Mouse (Mus musculus): ENCODE measurements around the gene Mrvi1. TPM values are rescaled to one million over a fixed set of nuclear protein-coding genes. Genes with fewer than 3 reads are reported as not detected.

Mrvi1 gene
- total and polyA plus RNA-seq, 3 experiments, result 14.8 to 18.7 (median 16.5) TPM

DNA sequence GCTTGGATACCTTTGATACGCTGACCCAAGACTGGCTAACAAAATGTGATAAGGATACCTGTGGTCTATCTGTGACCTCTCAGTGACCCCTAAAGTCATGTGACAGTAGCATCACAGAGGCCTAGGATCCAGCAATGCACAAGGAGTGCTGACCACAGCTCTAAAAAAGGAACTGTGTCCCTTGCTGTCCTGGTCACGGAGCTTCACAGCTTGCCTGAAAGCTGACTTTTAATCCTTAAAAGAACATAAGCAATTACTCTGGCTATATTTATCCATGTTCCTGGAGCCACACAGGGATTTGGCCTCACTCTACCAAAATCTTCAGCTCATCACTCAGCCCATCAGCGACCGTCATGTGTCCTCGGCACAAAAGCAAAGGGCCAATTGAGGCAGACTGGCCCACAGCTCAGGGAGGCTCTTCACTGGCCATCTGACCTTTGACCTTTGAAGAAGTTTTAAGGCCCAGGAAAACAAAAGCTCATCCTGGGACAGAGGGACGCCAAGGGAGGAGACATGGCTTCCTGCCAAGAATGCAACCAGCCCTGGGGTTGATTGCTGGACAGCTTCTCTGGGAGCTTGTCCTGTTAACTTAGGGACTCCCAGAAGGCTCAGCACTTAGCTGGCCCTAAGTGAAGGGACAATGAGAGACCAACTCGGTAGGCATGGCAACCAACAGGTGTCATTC lies 3.5 kb upstream of the Mrvi1 start:
- Histone ChIP-seq H3K9ac (ENCODE audit: low read depth, low read length) (no peak overlapping the region), H3K79me2 (replicated peaks; ENCODE audit: control insufficient read depth, insufficient read depth, low read length) (no peaks in the 10 kb centered on the region), H3K4me3 (no peak overlapping the region), H3K27me3 (ENCODE audit: control insufficient read depth, insufficient read depth, low read length) (no peaks in the 10 kb centered on the region), H3K4me1 (ENCODE audit: control insufficient read depth, insufficient read depth, low read length) (peaks cover 7% of the 10 kb centered on the region), H3K36me3 (ENCODE audit: control insufficient read depth, insufficient read depth, low read length) (no peaks in the 10 kb centered on the region), H3K27ac (no peak overlapping the region)
- WGBS, result 69% methylated on average over 7 of the region's 7 CpGs
- peak; percentile 31 to 39 for DNase-seq
- intact Hi-C loops (cut with DNase I), result no loop called here
- TF ChIP-seq POLR2A (IDR thresholded peaks at IDR 0.05; ENCODE audit: insufficient read depth, low read depth, low read length) (no peak), EP300 (IDR thresholded peaks at IDR 0.05; ENCODE audit: insufficient read depth, low read depth, low read length) (no peak), CTCF (IDR thresholded peaks at IDR 0.05) (no peak)

DNA sequence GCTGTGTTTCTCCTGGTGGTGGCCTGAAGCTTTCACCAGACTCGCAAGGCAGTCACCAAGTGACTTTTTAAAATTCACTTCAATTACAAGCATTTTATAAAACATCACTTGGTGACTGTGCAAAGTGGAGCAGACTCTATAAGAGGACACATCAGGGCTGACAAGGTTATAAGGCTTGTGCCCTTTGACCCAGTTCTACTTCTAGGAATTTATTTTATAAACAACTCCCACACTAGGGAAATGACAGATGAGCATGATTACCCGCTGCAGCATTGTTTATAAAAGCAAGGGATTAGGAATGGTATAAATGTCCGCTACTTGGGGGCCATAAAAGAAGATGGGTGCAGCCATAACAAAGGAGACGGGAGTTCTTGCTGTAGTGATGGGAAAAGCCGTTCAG lies 1.4 kb upstream of the Mrvi1 start:
- Histone ChIP-seq H3K27me3 (ENCODE audit: control insufficient read depth, insufficient read depth, low read length) (no peaks in the 10 kb centered on the region), H3K4me1 (ENCODE audit: control insufficient read depth, insufficient read depth, low read length) (peaks cover 4% of the 10 kb centered on the region), H3K27ac (no peak overlapping the region), H3K9ac (ENCODE audit: low read depth, low read length) (no peak overlapping the region), H3K79me2 (replicated peaks; ENCODE audit: control insufficient read depth, insufficient read depth, low read length) (no peaks in the 10 kb centered on the region), H3K36me3 (ENCODE audit: control insufficient read depth, insufficient read depth, low read length) (no peaks in the 10 kb centered on the region), H3K4me3 (no peak overlapping the region)
- DNase-seq, result no peak
- intact Hi-C loops (cut with DNase I), result loop anchor here (2.0 kb wide), 1 partner anchor 31 kb away; no protein-coding TSS in a partner anchor
- no peak for TF ChIP-seq CTCF (IDR thresholded peaks at IDR 0.05)
- WGBS, result 78% methylated on average over 5 of the region's 5 CpGs

DNA sequence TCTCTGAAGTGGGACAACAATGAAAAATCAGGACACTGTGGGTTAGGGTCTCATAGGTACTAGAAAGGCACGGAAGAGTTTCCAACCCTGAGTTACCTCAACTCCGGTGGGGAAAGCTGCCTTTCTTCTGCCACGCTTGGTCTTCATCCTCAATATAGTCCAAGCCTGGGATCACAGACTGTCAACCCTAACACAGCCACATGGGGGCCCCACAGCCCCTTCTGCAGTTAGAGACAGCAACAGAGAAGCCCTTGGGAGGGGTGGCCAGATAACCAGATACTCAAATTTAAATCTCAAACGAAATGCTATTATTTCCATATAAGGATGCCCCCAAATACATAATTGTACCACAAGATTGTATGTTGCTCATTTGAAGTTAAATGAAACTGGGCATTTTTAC lies 503 bp upstream of the Mrvi1 start:
- H3K4me1 ChIP-seq (ENCODE audit: control insufficient read depth, insufficient read depth, low read length), result peaks cover 3% of the 10 kb centered on the region
- peak overlapping the region; percentile 74 for H3K27ac ChIP-seq
- 22% methylated on average over 4 of the region's 4 CpGs for WGBS
- DNase-seq, result peak; percentile 43 to 53
- TF ChIP-seq POLR2A (IDR thresholded peaks at IDR 0.05; ENCODE audit: insufficient read depth, low read depth, low read length) (no peak), EP300 (IDR thresholded peaks at IDR 0.05; ENCODE audit: insufficient read depth, low read depth, low read length) (no peak), CTCF (IDR thresholded peaks at IDR 0.05) (peak; percentile 74)
- intact Hi-C loops (cut with DNase I), result loop anchor here (2.0 kb wide), 1 partner anchor 32 kb away; no protein-coding TSS in a partner anchor
- H3K79me2 ChIP-seq (replicated peaks; ENCODE audit: control insufficient read depth, insufficient read depth, low read length), result no peaks in the 10 kb centered on the region
- no peak overlapping the region for H3K4me3 ChIP-seq
- H3K36me3 ChIP-seq (ENCODE audit: control insufficient read depth, insufficient read depth, low read length), result no peaks in the 10 kb centered on the region
- no peak overlapping the region for H3K9ac ChIP-seq (ENCODE audit: low read depth, low read length)
- no peaks in the 10 kb centered on the region for H3K27me3 ChIP-seq (ENCODE audit: control insufficient read depth, insufficient read depth, low read length)

DNA sequence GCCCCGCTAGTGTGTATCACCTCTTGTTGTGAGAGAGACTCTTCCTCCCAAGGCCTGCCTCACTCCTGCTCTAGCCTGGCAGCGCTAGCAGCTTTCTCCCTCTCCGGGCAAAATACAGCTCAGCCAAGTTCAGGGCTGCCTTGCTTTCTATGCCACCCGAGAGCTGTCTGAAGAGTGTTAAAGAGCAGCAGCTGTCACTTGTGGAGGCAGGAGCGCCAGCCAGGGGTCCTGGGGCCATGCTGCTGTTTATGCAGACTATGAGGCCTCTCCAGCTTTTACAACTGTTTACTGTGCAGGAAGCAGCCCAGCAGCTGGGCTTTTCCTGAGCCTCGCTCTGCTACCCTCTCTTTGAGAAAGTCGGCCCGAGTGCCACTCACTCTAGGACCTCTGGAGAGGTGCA lies 1.2 kb downstream of the Mrvi1 start:
- DNase-seq, result no peak
- peaks cover 2% of the 10 kb centered on the region for H3K4me1 ChIP-seq (ENCODE audit: control insufficient read depth, insufficient read depth, low read length)

DNA sequence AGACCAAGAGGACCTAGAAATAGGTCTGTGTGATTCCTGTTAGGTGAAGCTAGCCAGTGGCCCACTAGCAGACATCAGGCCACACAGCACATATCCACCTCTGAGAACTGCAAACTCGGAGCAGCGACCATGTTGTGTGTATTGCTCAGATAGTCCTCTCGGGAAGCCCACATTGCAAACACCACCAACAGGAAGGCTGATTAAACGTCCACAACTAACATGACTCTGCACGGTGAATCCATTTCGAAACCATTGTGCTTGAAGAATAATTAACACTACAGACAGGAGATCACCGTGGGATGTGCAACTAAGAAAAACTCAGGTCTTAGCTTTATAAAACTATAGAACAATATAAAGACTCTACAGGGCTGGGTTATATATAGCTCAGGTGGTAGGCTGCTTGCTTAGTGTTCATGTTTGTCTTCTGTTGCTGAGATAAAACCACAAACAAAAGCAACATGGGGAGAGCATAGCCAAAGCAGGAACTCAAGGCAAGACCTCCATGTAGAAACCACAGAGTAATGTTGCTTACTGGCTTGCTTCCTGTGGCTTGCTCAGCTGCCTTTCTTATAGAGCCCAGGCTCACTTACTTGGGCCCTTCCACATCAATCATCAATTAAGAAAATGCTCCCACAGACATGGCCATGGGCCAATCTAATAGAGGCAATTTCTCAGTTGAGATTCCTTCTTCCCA lies 4.4 kb downstream of the Mrvi1 start:
- Histone ChIP-seq H3K79me2 (replicated peaks; ENCODE audit: control insufficient read depth, insufficient read depth, low read length) (no peaks in the 10 kb centered on the region), H3K27ac (no peak overlapping the region), H3K4me3 (no peak overlapping the region), H3K4me1 (ENCODE audit: control insufficient read depth, insufficient read depth, low read length) (no peaks in the 10 kb centered on the region), H3K27me3 (ENCODE audit: control insufficient read depth, insufficient read depth, low read length) (no peaks in the 10 kb centered on the region), H3K9ac (ENCODE audit: low read depth, low read length) (no peak overlapping the region), H3K36me3 (ENCODE audit: control insufficient read depth, insufficient read depth, low read length) (no peaks in the 10 kb centered on the region)
- intact Hi-C loops (cut with DNase I), result no loop called here
- WGBS, result 76% methylated on average over 7 of the region's 7 CpGs
- TF ChIP-seq POLR2A (IDR thresholded peaks at IDR 0.05; ENCODE audit: insufficient read depth, low read depth, low read length) (no peak), EP300 (IDR thresholded peaks at IDR 0.05; ENCODE audit: insufficient read depth, low read depth, low read length) (no peak), CTCF (IDR thresholded peaks at IDR 0.05) (no peak)
- DNase-seq, result no peak

More for the DNA sequence above, 1.2 kb downstream of the Mrvi1 start:
- Histone ChIP-seq H3K4me3 (peak overlapping the region; percentile 16; the same call in 1 of the 2 replicates), H3K9ac (ENCODE audit: low read depth, low read length) (peak overlapping the region; percentile 17), H3K27me3 (ENCODE audit: control insufficient read depth, insufficient read depth, low read length) (no peaks in the 10 kb centered on the region), H3K79me2 (replicated peaks; ENCODE audit: control insufficient read depth, insufficient read depth, low read length) (no peaks in the 10 kb centered on the region), H3K36me3 (ENCODE audit: control insufficient read depth, insufficient read depth, low read length) (no peaks in the 10 kb centered on the region), H3K27ac (peak overlapping the region; percentile 62)
- TF ChIP-seq EP300 (IDR thresholded peaks at IDR 0.05; ENCODE audit: insufficient read depth, low read depth, low read length) (no peak), POLR2A (IDR thresholded peaks at IDR 0.05; ENCODE audit: insufficient read depth, low read depth, low read length) (no peak), CTCF (IDR thresholded peaks at IDR 0.05) (no peak)
- intact Hi-C loops (cut with DNase I), result no loop called here
- WGBS, result 57% methylated on average over 8 of the region's 8 CpGs

DNA sequence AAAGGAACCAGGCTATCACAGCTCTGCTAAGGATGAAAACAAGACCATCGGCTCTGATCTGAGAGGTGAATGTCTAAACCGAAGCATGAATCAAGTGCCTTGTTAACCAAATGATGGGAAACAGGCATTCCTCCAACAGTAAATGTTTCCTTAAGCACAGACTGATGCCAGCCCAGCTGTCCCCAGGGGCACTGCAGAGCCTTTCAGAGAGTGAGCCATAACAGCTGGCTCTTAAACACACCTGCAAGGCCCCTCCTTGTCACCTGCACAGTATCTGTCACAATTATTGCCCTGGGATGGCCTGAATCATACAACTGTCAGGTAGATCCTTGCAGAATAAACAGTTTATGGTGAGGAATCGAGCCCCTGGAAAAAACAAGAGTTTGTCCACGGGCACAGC lies 8.8 kb downstream of the Mrvi1 start:
- H3K9ac ChIP-seq (ENCODE audit: low read depth, low read length), result no peak overlapping the region
- no peaks in the 10 kb centered on the region for H3K36me3 ChIP-seq (ENCODE audit: control insufficient read depth, insufficient read depth, low read length)
- 74% methylated on average over 4 of the region's 4 CpGs for WGBS
- no peaks in the 10 kb centered on the region for H3K79me2 ChIP-seq (replicated peaks; ENCODE audit: control insufficient read depth, insufficient read depth, low read length)
- DNase-seq, result no peak
- no peak for TF ChIP-seq POLR2A (IDR thresholded peaks at IDR 0.05; ENCODE audit: insufficient read depth, low read depth, low read length)
- TF ChIP-seq CTCF (IDR thresholded peaks at IDR 0.05), result no peak
- no peak for TF ChIP-seq EP300 (IDR thresholded peaks at IDR 0.05; ENCODE audit: insufficient read depth, low read depth, low read length)
- no peaks in the 10 kb centered on the region for H3K27me3 ChIP-seq (ENCODE audit: control insufficient read depth, insufficient read depth, low read length)
- H3K4me3 ChIP-seq, result no peak overlapping the region
- H3K27ac ChIP-seq, result no peak overlapping the region
- intact Hi-C loops (cut with DNase I), result no loop called here
- H3K4me1 ChIP-seq (ENCODE audit: control insufficient read depth, insufficient read depth, low read length), result peaks cover 3% of the 10 kb centered on the region
